Mouse (Mus musculus) intestine, embryonic 14.5 days (tissue): Measurements from ENCODE around the gene Tas2r115. TPM values are rescaled to one million over a fixed set of nuclear protein-coding genes. Genes with fewer than 3 reads are reported as not detected.

Experiments used
- polyA plus RNA-seq: library from polyadenylated mRNA; unstranded; fragments of >200 nt; fragmentation: Nextera tagmentation; extraction: Ambion mirVana; gene quantifications from 2 replicates; pipeline ENCODE4 v1.2.1, GENCODE M21; 2014

Tas2r115 gene
- polyA plus RNA-seq, 1 experiment from 2014 or later, result not detected

Other genes with a start within 250 kb of the Tas2r115 start
- not detected in 2 replicates for gene Prh1, start 168.2 kb downstream of the Tas2r115 start, polyA plus RNA-seq
- gene Prp2, start 142.1 kb downstream of the Tas2r115 start, polyA plus RNA-seq, result not detected in 2 replicates
- gene A630073D07Rik, start 86.5 kb downstream of the Tas2r115 start, polyA plus RNA-seq, result not detected in 2 replicates
- gene Tas2r120, start 81.1 kb downstream of the Tas2r115 start, polyA plus RNA-seq, result not detected in 2 replicates
- gene Tas2r121, start 37.0 kb downstream of the Tas2r115 start, polyA plus RNA-seq, result not detected in 2 replicates
- gene Tas2r122, start 26.1 kb downstream of the Tas2r115 start, polyA plus RNA-seq, result not detected in 2 replicates
- not detected in 2 replicates for gene Tas2r124, start 16.7 kb upstream of the Tas2r115 start, polyA plus RNA-seq
- not detected in 2 replicates for gene Tas2r102, start 24.1 kb upstream of the Tas2r115 start, polyA plus RNA-seq
- gene Tas2r136, start 40.1 kb upstream of the Tas2r115 start, polyA plus RNA-seq, result not detected in 2 replicates
- gene Tas2r117, start 64.8 kb upstream of the Tas2r115 start, polyA plus RNA-seq, result not detected in 2 replicates
- not detected in 2 replicates for gene Tas2r123, start 109.1 kb upstream of the Tas2r115 start, polyA plus RNA-seq
- gene Tas2r116, start 117.4 kb upstream of the Tas2r115 start, polyA plus RNA-seq, result not detected in 2 replicates
- gene Tas2r110, start 130.0 kb upstream of the Tas2r115 start, polyA plus RNA-seq, result not detected in 2 replicates
- not detected in 2 replicates for gene Tas2r113, start 155.0 kb upstream of the Tas2r115 start, polyA plus RNA-seq
- not detected in 2 replicates for gene Tas2r125, start 171.6 kb upstream of the Tas2r115 start, polyA plus RNA-seq
- not detected in 2 replicates for gene Tas2r129, start 213.1 kb upstream of the Tas2r115 start, polyA plus RNA-seq
- gene Tas2r131, start 219.9 kb upstream of the Tas2r115 start, polyA plus RNA-seq, result not detected in 2 replicates
- not detected in 2 replicates for gene Tas2r109, start 242.9 kb upstream of the Tas2r115 start, polyA plus RNA-seq